13 mouse cellular contexts compared by ENCODE assay signal in the genomic region with DNA sequence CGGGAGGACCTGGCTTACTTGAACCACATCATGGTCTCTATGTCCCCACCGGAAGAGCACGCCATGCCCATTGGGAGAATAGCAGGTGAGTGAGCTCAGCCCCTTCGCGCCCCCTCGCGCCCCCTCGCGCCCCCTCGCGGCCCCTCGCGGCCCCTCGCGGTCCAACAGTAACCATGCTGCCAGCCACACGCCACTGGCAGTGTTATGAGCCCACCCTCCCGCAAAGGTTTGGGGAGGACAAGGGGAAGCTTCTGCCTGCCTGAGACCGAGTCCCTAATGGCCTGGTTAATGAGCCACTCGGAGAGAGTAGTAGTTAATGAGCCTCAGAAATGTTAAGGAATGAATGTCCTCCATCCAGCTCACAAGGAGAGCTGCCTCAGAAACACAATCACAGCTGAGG.
DNase-seq lines count a peak whose midpoint lies in the region; ATAC-seq and TF ChIP-seq lines count a peak whose summit lies in the region.
"Had no signal": no experiment of that assay in that cellular context is flagged by ENCODE, and none has a peak within 500 bp of the region (broad histone marks: within the 10 kb centered on the region; RNA-seq: fewer than 3 reads in every experiment).

No protein-coding gene starts in this region.

- TF ChIP-seq CTCF in testis, adult 2 months (IDR thresholded peaks at IDR 0.05; ENCODE audit: control insufficient read depth, insufficient read depth, insufficient replicate concordance, low read depth, low read length), result no peak
- no peak for TF ChIP-seq CTCF in stomach, postnatal 0 days (IDR thresholded peaks at IDR 0.05; ENCODE audit: low read depth)

- H3K4me1 ChIP-seq in testis, adult 2 months (ENCODE audit: control insufficient read depth, insufficient read depth, low read length), result peaks cover 11% of the 10 kb centered on the region
- peaks cover 26% of the 10 kb centered on the region for H3K4me1 ChIP-seq in kidney, embryonic 15.5 days
- no peaks in the 10 kb centered on the region for H3K4me1 ChIP-seq in stomach, postnatal 0 days (replicated peaks; ENCODE audit: control insufficient read depth, insufficient read depth)
- H3K4me1 ChIP-seq: midbrain, embryonic 15.5 days had no signal

- H3K27me3 ChIP-seq in testis, adult 2 months (ENCODE audit: control insufficient read depth, insufficient read depth, low read length), result no peaks in the 10 kb centered on the region
- no peaks in the 10 kb centered on the region for H3K27me3 ChIP-seq in kidney, embryonic 15.5 days
- H3K27me3 ChIP-seq in stomach, postnatal 0 days (ENCODE audit: control insufficient read depth, insufficient read depth, low read length), result no peaks in the 10 kb centered on the region
- H3K27me3 ChIP-seq: liver, embryonic 13.5 days; midbrain, embryonic 15.5 days had no signal

- ATAC-seq in kidney, embryonic 15.5 days (replicated peaks; ENCODE audit: low FRiP score), result peak; percentile 80
- no peak for ATAC-seq in stomach, postnatal 0 days (ENCODE audit: low FRiP score, low TSS enrichment)
- ATAC-seq: midbrain, embryonic 15.5 days had no signal

- no peak overlapping the region for H3K9ac ChIP-seq in kidney, embryonic 15.5 days
- H3K9ac ChIP-seq in stomach, postnatal 0 days (ENCODE audit: low read length), result no peak overlapping the region
- H3K9ac ChIP-seq: liver, embryonic 13.5 days; midbrain, embryonic 15.5 days had no signal

- WGBS in kidney, embryonic 15.5 days, result 63% methylated on average over 19 of the region's 19 CpGs
- WGBS in stomach, postnatal 0 days, result 93% methylated on average over 19 of the region's 19 CpGs

- H3K27ac ChIP-seq in testis, adult 2 months (ENCODE audit: control insufficient read depth, insufficient read depth, low read depth, low read length), result peak overlapping the region; percentile 73
- H3K27ac ChIP-seq in kidney, embryonic 15.5 days, result no peak overlapping the region
- no peak overlapping the region for H3K27ac ChIP-seq in stomach, postnatal 0 days (replicated peaks)
- H3K27ac ChIP-seq: liver, embryonic 13.5 days; midbrain, embryonic 15.5 days had no signal

- TF ChIP-seq EP300 in stomach, postnatal 0 days (optimal IDR thresholded peaks at IDR 0.05), result no peak

- DNase-seq in adrenal gland, adult 2 months, result peak; percentile 1
- DNase-seq in adrenal gland, adult 18-20 months (ENCODE audit: low spot score in 2 of 2), result no peak
- DNase-seq in testis, postnatal 10 days (ENCODE audit: low spot score), result no peak
- no peak for DNase-seq in frontal cortex, postnatal 25 days (ENCODE audit: low spot score in 2 of 2)
- DNase-seq in stomach, postnatal 0 days (ENCODE audit: low spot score), result no peak
- DNase-seq in left cerebral cortex, adult 11 months (ENCODE audit: low spot score), result no peak
- DNase-seq: cerebellum, adult 9-11 months; left cerebral cortex, postnatal 4 days; liver, embryonic 13.5 days had no signal

- no peaks in the 10 kb centered on the region for H3K9me3 ChIP-seq in kidney, embryonic 15.5 days (replicated peaks)
- H3K9me3 ChIP-seq in stomach, postnatal 0 days (ENCODE audit: control insufficient read depth, low read length), result no peaks in the 10 kb centered on the region
- H3K9me3 ChIP-seq: G1E; liver, embryonic 13.5 days; midbrain, embryonic 15.5 days had no signal

- TF ChIP-seq POLR2A in testis, adult 2 months (IDR thresholded peaks at IDR 0.05; ENCODE audit: control insufficient read depth, low read depth, low read length), result 0 out of 2 replicates have a peak, but pooled peaks have one; percentile 33

- no peaks in the 10 kb centered on the region; the same call in 1 of the 2 replicates for H3K36me3 ChIP-seq in testis, adult 2 months (ENCODE audit: control insufficient read depth, insufficient read depth, low read length)
- H3K36me3 ChIP-seq in kidney, embryonic 15.5 days, result peaks cover 21% of the 10 kb centered on the region
- H3K36me3 ChIP-seq in stomach, postnatal 0 days (ENCODE audit: control insufficient read depth, insufficient read depth, low read length), result 0 out of 2 replicates have a peak, but pooled peaks cover 3% of the 10 kb centered on the region
- H3K36me3 ChIP-seq: midbrain, embryonic 15.5 days had no signal

- H3K4me3 ChIP-seq in testis, adult 2 months (ENCODE audit: control insufficient read depth, low read depth, low read length), result peak overlapping the region; percentile 93
- H3K4me3 ChIP-seq in kidney, embryonic 15.5 days (replicated peaks), result no peak overlapping the region
- no peak overlapping the region for H3K4me3 ChIP-seq in stomach, postnatal 0 days (ENCODE audit: low read depth, low read length)
- H3K4me3 ChIP-seq: liver, embryonic 13.5 days; midbrain, embryonic 15.5 days had no signal

- H3K4me2 ChIP-seq in kidney, embryonic 15.5 days, result no peak overlapping the region
- no peak overlapping the region for H3K4me2 ChIP-seq in stomach, postnatal 0 days (replicated peaks; ENCODE audit: low read depth)
- H3K4me2 ChIP-seq: liver, embryonic 13.5 days; midbrain, embryonic 15.5 days had no signal
